Mouse (Mus musculus) neural tube, embryonic 14.5 days (tissue): ENCODE measurements around the gene Dll4. TPM values are rescaled to one million over a fixed set of nuclear protein-coding genes. Genes with fewer than 3 reads are reported as not detected.

ENCODE experiments used
- ATAC-seq: fragments of 200-750 bp; cut with Nextera tagmentation; 2 replicates; pipeline ENCODE4 v1.8.0; 2017; ENCODE audit warnings: low read depth, mild to moderate bottlenecking, moderate TSS enrichment, moderate library complexity
- H3K27ac ChIP-seq: fragments of 300-500 bp; sonication (generic); 2 replicates; pipeline ENCODE4 v1.5.1; 2014; ENCODE audit warnings: low read depth, mild to moderate bottlenecking, control low read depth, low read length, moderate library complexity, mixed read lengths
- H3K27me3 ChIP-seq: fragments of 300-500 bp; sonication (generic); 2 replicates; pipeline ENCODE4 v1.6.1; 2014; ENCODE audit warnings: low read length; ENCODE audit not compliant: control insufficient read depth, insufficient read depth
- H3K36me3 ChIP-seq: fragments of 300-500 bp; sonication (generic); 2 replicates; pipeline ENCODE4 v1.6.1; 2014; ENCODE audit warnings: low read length, mixed read lengths; ENCODE audit not compliant: control insufficient read depth, insufficient read depth
- H3K4me1 ChIP-seq: fragments of 300-500 bp; sonication (generic); 2 replicates; pipeline ENCODE4 v1.6.1; 2014; ENCODE audit warnings: low read length; ENCODE audit not compliant: control insufficient read depth, insufficient read depth
- H3K4me2 ChIP-seq: fragments of 300-500 bp; sonication (generic); 2 replicates; pipeline ENCODE4 v1.6.1; 2014; ENCODE audit warnings: mild to moderate bottlenecking, low read depth, low read length, control low read depth
- H3K4me3 ChIP-seq: fragments of 300-500 bp; sonication (generic); 2 replicates; pipeline ENCODE4 v1.5.1; 2014; ENCODE audit warnings: low read depth, low read length, control low read depth, mixed read lengths
- H3K9ac ChIP-seq: fragments of 300-500 bp; sonication (generic); replicated peaks from 2 replicates; pipeline ENCODE4 v1.6.1; 2014; ENCODE audit warnings: low read depth, mild to moderate bottlenecking, control low read depth, low read length, mixed read lengths
- H3K9me3 ChIP-seq: fragments of 300-500 bp; sonication (generic); 2 replicates; pipeline ENCODE4 v1.6.1; 2016; ENCODE audit warnings: low read length; ENCODE audit not compliant: control insufficient read depth
- WGBS: fragments of 180-500 bp; shearing (Covaris S2); extraction: QIAGEN DNeasy Blood & Tissue Kit; methylation state at CpG from one replicate; pipeline ENCODE4 v1.1.7; 2014; 5-methylcytosine and 5-hydroxymethylcytosine counted together
- polyA plus RNA-seq: library from polyadenylated mRNA; unstranded; fragments of >200 nt; fragmentation: Nextera tagmentation; extraction: Ambion mirVana; gene quantifications from 2 replicates; pipeline ENCODE4 v1.2.1, GENCODE M21; 2014

Dll4 gene
- polyA plus RNA-seq, 1 experiment from 2014 or later, result 2.1 TPM

GRCm38 (mm10) chr2:119293311-119293710 is 32.3 kb upstream of the Dll4 start:
- no peak overlapping the region for H3K4me3 ChIP-seq
- 94% methylated on average over 17 of the region's 17 CpGs for WGBS
- H3K27ac ChIP-seq, result no peak overlapping the region
- no peaks in the 10 kb centered on the region for H3K27me3 ChIP-seq
- no peak overlapping the region for H3K4me2 ChIP-seq
- H3K9ac ChIP-seq, result no peak overlapping the region
- no peaks in the 10 kb centered on the region for H3K9me3 ChIP-seq
- peaks cover 35% of the 10 kb centered on the region for H3K36me3 ChIP-seq
- no peak for ATAC-seq
- H3K4me1 ChIP-seq, result peaks cover 16% of the 10 kb centered on the region

- Histone ChIP-seq H3K4me3 (no peak overlapping the region), H3K36me3 (peaks cover 37% of the 10 kb centered on the region), H3K27me3 (no peaks in the 10 kb centered on the region), H3K4me1 (peaks cover 16% of the 10 kb centered on the region), H3K27ac (no peak overlapping the region), H3K9me3 (no peaks in the 10 kb centered on the region), H3K9ac (no peak overlapping the region), H3K4me2 (no peak overlapping the region)
- 94% methylated on average over 34 of the region's 34 CpGs for WGBS
- no peak for ATAC-seq
These were observed 31.7 kb upstream of the Dll4 start for GRCm38 (mm10) chr2:119293776-119294390.

- no peak overlapping the region for H3K9ac ChIP-seq
- WGBS, result 96% methylated on average over 18 of the region's 18 CpGs
- no peaks in the 10 kb centered on the region for H3K27me3 ChIP-seq
- H3K4me1 ChIP-seq, result peaks cover 12% of the 10 kb centered on the region
- no peak for ATAC-seq
- no peak overlapping the region for H3K27ac ChIP-seq
- no peak overlapping the region for H3K4me3 ChIP-seq
- H3K9me3 ChIP-seq, result no peaks in the 10 kb centered on the region
- H3K36me3 ChIP-seq, result peaks cover 41% of the 10 kb centered on the region
- no peak overlapping the region for H3K4me2 ChIP-seq
These were observed 31.2 kb upstream of the Dll4 start for GRCm38 (mm10) chr2:119294411-119294810.

GRCm38 (mm10) chr2:119296756-119297155 is 28.8 kb upstream of the Dll4 start:
- no peak overlapping the region for H3K9ac ChIP-seq
- no peak overlapping the region for H3K4me2 ChIP-seq
- H3K4me1 ChIP-seq, result peaks cover 11% of the 10 kb centered on the region
- H3K27ac ChIP-seq, result no peak overlapping the region
- WGBS, result 92% methylated on average over 12 of the region's 12 CpGs
- no peaks in the 10 kb centered on the region for H3K9me3 ChIP-seq
- H3K4me3 ChIP-seq, result no peak overlapping the region
- peaks cover 43% of the 10 kb centered on the region for H3K36me3 ChIP-seq
- no peaks in the 10 kb centered on the region for H3K27me3 ChIP-seq
- no peak for ATAC-seq

- no peak overlapping the region for H3K9ac ChIP-seq
- H3K4me2 ChIP-seq, result no peak overlapping the region
- no peak overlapping the region for H3K27ac ChIP-seq
- ATAC-seq, result no peak
- H3K36me3 ChIP-seq, result peaks cover 40% of the 10 kb centered on the region
- peaks cover 11% of the 10 kb centered on the region for H3K4me1 ChIP-seq
- H3K9me3 ChIP-seq, result no peaks in the 10 kb centered on the region
- H3K27me3 ChIP-seq, result no peaks in the 10 kb centered on the region
- 95% methylated on average over 19 of the region's 19 CpGs for WGBS
- no peak overlapping the region for H3K4me3 ChIP-seq
These were observed 28.1 kb upstream of the Dll4 start for GRCm38 (mm10) chr2:119297506-119297905.

GRCm38 (mm10) chr2:119298330-119298729 is 27.3 kb upstream of the Dll4 start:
- 46% methylated on average over 5 of the region's 5 CpGs for WGBS
- Histone ChIP-seq H3K36me3 (peaks cover 37% of the 10 kb centered on the region), H3K9me3 (no peaks in the 10 kb centered on the region), H3K27ac (no peak overlapping the region), H3K4me2 (no peak overlapping the region), H3K27me3 (no peaks in the 10 kb centered on the region), H3K9ac (no peak overlapping the region), H3K4me1 (peaks cover 11% of the 10 kb centered on the region), H3K4me3 (no peak overlapping the region)
- no peak for ATAC-seq

- peaks cover 32% of the 10 kb centered on the region for H3K36me3 ChIP-seq
These were observed 26.7 kb upstream of the Dll4 start for GRCm38 (mm10) chr2:119298839-119299238.

GRCm38 (mm10) chr2:119299981-119300818 is 25.4 kb upstream of the Dll4 start:
- no peak overlapping the region for H3K9ac ChIP-seq

More at GRCm38 (mm10) chr2:119298839-119299238, 26.7 kb upstream of the Dll4 start:
- Histone ChIP-seq H3K9ac (no peak overlapping the region), H3K4me1 (peaks cover 11% of the 10 kb centered on the region), H3K4me3 (no peak overlapping the region), H3K27me3 (no peaks in the 10 kb centered on the region), H3K4me2 (no peak overlapping the region), H3K9me3 (no peaks in the 10 kb centered on the region), H3K27ac (no peak overlapping the region)
- WGBS, result 86% methylated on average over 2 of the region's 2 CpGs
- no peak for ATAC-seq

More at GRCm38 (mm10) chr2:119299981-119300818, 25.4 kb upstream of the Dll4 start:
- peak; percentile 79 for ATAC-seq
- peak overlapping the region; percentile 9; the same call in 1 of the 2 replicates for H3K4me2 ChIP-seq
- peak overlapping the region; percentile 6; the same call in 1 of the 2 replicates for H3K27ac ChIP-seq
- peaks cover 25% of the 10 kb centered on the region; the same call in 1 of the 2 replicates for H3K36me3 ChIP-seq
- WGBS, result 7% methylated on average over 15 of the region's 15 CpGs
- no peaks in the 10 kb centered on the region for H3K27me3 ChIP-seq
- no peak overlapping the region for H3K4me3 ChIP-seq
- H3K4me1 ChIP-seq, result peaks cover 11% of the 10 kb centered on the region
- no peaks in the 10 kb centered on the region for H3K9me3 ChIP-seq
